Mouse (Mus musculus) mouse trophoblast stem cell (cell line): ENCODE measurements around the gene Gm17521.
"Not testable (repeated sequence)": the region's sequence is repeated elsewhere in the genome, so short reads cannot be mapped to it uniquely, and the experiment has no call there.

ENCODE experiments used
- in situ Hi-C, 2 experiments: fragments of 300-500 bp; cut with MseI, MboI; formaldehyde crosslinking; loops; 2 replicates in 1 of 2; 3 replicates in 1 of 2; pipeline ENCODE4 v1.15.1; 2025

Gm17521 gene

GRCm38 (mm10) chrX:123029569-123029968 lies at the start of gene Gm17521:
Gene Gm17521, minus strand, starts transcription at chrX:123029669.
- in situ Hi-C loops: not testable (repeated sequence)

GRCm38 (mm10) chrX:123043956-123044355 lies 14.5 kb upstream of the Gm17521 start:
- in situ Hi-C loops: no loop called here

GRCm38 (mm10) chrX:123043516-123043915 lies 14.0 kb upstream of the Gm17521 start:
- in situ Hi-C loops: no loop called here
